Mouse (Mus musculus) ES-Bruce4 (cell line): ENCODE measurements at regions not wholly inside any gene's neighbourhood (a gene's known extent, or its start where the extent isn't known, plus 50 kb on each side); places are given as distances from the start of the nearest gene placed in this dataset.

ENCODE experiments used
- CTCF ChIP-seq: IDR thresholded peaks from one replicate; pipeline ENCODE4 v1.8.1; 2011; ENCODE audit warnings: low read depth, low read length
- POLR2A ChIP-seq: IDR thresholded peaks from one replicate; pipeline ENCODE4 v1.8.1; 2011; ENCODE audit warnings: low read length; ENCODE audit not compliant: insufficient read depth

DNA sequence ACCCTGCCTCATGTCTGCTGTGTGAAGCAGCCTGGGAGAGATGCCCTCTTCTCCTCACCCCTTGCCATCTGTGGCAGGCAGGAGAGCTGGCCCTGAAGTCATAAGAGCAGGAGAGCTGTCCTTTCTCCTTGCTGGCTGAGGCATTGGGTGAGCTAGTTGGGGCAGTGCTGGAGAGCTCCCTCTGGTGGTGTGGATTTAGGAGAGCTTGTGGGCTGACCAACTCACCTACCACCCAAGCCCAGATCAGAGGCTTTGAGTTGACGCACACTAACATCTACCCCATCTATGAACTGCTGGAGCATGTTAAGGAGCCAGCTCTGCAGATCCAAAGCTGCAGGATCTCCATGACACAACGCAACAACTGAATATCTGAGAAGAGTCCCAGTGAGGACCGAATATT lies 331.7 kb downstream of the Lnpk start:
- TF ChIP-seq CTCF (no peak), POLR2A (no peak)
